Mouse (Mus musculus): Measurements from ENCODE around the gene Spc25.

DNA sequence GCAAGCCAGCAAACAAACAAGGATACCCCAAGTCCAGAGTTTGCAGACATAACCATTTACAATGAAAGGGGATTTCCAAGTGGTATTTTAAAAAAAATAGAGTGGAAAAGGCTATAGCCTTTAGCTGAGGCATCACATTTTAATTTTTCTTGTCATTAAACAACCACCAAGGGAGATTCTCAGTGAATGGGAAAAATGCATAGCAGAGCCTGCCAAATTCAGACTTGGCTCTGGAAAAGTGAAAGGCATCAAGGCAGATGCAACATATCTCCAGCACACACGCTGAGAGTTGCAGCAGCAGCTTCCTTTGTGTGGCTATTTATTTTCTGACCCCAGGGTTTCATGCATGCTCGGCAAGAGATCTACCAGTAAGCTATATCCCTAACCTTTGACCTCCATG, 38.9 kb upstream of the Spc25 start:
- TF ChIP-seq POLR2A (IDR thresholded peaks at IDR 0.05; ENCODE audit: borderline replicate concordance, control insufficient read depth, low read depth, low read length) = no peak
- no peak for TF ChIP-seq CTCF (IDR thresholded peaks at IDR 0.05; ENCODE audit: control insufficient read depth, insufficient read depth, low read length)
